Mouse (Mus musculus) R1 (cell line): ENCODE measurements around the gene Jdp2.

Experiments used
- DNase-seq: peaks from one replicate; pipeline ENCODE4 v3.0.0-alpha.2; 2018; ENCODE audit warnings: low read depth, low spot score

Gene Jdp2

DNA sequence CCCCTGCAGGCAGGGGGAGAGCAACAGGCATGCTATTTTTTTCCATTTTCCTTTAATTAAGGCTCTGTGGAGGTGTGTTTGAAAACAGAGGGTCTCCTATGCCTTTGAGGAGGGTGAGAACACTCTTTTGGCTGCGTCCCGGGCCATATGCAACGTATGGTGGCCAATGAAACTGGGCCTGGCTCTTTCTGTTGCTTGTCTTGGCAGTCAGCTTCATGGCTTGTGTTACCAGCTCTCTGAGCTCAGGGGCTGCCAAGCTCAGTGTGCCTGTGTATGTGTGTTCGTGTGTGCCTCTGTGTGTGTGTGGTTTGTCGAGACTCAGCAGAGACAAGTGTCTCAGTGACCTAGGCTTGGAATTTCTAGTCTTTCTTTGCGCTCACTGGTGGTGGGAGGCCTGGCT is 2.7 kb downstream of the Jdp2 start:
- DNase-seq = no peak

- DNase-seq = no peak
Measured at GRCm38 (mm10) chr12:85602153-85602552, 3.3 kb downstream of the Jdp2 start.

- no peak for DNase-seq
Measured at GRCm38 (mm10) chr12:85602811-85603210, 4.0 kb downstream of the Jdp2 start.

DNA sequence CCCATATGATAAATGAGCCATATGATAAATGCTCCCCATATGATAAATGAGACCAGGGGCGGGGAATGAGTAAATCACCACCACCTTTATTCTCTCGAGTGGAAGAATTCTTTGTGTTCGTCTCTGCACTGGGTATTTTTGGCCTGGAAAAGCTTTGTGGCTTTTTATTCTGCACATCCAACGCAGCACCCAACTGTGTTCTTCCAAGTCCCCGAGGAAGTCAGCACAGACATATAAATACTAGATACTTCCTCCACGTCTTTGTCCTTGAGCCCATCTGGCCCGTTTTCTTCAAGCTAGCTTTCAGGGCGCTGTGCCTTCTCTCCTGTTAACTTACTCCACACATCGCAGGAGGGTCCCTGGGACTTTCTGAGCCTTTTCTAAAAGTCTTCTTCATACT is 4.9 kb downstream of the Jdp2 start:
- DNase-seq = no peak

DNA sequence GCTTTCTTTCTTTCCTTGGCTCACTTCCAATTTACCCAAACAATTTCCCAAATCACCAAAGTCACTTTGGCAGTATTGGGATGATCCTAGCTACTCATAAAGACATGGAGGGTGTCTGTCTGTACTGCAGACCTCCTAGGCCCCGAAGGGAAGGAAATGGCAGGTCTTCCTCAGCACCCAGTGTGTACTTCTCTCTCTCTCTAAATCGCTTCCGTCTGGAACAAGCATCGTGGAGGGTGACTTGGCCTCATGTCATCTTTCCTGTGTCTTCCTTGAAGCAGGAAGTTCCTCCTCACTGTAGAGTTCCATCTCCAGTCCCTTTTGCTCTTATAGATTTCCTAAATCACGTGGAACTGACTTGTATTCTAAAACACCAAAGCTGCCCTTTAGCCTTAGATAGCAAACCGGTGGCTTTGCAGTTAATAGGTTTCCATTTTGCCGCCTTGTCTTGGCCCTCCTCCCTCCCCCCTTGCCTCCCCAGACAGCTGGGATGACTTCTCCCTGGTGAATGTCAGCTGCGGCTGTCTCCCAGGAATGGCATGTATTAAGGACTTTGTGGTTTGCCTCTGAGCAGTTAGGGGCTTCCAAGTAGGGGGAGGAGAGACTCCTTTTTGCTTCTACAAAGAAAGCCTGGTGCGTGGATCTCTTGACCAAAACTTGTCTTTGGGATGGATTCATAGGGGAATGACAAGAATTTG is 5.6 kb downstream of the Jdp2 start:
- no peak for DNase-seq

DNA sequence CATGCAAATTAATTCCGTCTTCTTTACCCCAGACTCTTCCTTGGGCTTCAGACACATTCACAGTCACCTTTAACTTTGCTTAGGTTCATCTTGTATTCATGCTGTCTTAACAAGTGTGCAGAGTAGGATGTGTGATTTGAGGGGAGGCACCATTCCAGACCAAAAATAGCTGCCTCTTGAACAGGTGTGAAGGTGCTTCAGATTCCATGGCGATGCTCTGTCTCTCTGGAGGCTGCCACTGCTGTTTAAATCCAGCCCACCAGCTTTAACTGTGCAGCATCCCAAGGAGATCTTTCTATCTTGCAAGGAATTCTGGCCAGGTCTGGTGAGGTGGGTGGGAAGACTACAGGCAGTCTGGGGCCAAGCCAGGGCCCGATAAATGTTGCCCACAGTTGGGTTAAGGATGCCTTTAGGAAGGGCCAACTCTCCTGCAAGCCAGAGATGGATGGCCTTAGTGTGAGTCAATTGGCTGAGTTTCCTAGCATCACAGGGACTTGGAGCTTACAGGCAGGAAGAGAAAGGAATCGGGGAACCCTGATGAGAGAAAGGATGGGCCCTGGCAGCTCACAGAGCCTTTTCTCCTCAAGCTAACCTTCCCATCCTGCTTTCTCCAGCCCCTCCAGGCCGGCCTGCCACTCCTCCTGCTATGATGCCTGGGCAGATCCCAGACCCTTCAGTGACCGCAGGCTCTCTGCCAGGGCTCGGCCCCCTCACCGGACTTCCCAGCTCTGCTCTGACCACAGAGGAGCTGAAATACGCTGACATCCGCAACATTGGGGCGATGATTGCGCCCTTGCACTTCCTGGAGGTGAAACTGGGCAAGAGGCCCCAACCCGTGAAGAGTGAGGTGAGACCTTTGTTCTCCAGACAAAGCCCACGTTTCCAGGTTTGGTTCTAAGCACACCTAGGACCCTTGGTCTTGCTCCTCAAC is 9.0 kb downstream of the Jdp2 start:
- no peak for DNase-seq

GRCm38 (mm10) chr12:85610167-85610566 is 11.3 kb downstream of the Jdp2 start:
- DNase-seq = no peak

DNA sequence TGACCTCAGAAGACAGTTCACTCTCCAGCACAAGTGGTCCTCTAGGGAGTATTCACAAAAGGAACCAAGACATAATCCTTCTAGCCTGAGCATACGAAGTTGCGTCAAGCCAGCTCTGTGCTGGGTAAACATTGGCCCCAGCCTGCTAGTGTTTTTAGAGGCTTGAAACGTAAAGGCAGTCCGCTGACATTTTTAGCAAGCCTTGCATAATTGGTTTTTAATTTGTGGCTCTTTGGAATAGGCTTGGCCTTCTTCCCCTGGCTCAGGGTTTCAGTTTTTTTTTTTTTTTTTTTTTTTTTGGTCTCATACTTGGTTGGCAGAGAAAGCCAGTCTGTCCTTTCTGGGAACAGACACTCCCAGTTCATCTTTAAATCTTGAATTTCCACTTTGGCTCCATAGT is 15.3 kb downstream of the Jdp2 start:
- DNase-seq = no peak

DNA sequence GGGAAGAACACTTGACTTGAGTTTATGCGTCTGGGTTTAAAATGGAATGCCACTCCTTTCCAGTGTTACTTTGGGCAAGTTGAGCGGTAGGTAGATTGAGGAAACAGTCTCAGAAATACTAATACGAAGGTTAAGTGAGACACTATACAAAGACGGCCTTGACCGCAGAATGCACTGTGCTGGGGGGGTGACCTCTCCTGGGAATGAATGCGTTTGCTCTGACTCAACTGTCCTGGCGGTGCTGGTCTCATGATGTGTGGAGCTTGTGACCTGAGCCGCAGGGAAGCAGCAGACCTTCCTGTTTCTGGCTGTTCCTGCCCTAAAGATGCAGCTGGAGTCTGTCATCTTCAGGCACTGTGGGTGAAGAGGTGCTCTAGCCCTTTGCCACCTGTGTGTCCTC is 16.7 kb downstream of the Jdp2 start:
- DNase-seq = peak; percentile 73

DNA sequence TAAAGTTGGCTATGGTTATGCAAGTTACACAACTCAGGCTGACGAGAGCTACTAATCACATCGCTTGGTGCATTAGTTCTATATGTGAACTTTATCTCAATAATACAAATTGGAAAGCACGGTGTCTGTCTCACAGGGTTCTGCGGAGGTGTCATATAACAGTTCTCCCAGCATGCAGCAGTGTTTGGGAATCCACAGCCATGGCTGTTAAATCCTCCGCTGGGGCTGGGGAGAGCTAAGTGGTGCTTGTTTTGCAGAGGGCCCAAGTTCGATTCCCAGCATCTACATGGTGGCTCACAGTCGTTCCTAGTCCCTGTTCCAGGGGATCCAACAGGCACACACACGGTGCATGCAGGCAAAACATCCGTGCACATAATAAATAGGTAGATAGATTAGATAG is 19.1 kb downstream of the Jdp2 start:
- DNase-seq = peak; percentile 72

GRCm38 (mm10) chr12:85618430-85618829 is 19.6 kb downstream of the Jdp2 start:
- DNase-seq = peak; percentile 34

DNA sequence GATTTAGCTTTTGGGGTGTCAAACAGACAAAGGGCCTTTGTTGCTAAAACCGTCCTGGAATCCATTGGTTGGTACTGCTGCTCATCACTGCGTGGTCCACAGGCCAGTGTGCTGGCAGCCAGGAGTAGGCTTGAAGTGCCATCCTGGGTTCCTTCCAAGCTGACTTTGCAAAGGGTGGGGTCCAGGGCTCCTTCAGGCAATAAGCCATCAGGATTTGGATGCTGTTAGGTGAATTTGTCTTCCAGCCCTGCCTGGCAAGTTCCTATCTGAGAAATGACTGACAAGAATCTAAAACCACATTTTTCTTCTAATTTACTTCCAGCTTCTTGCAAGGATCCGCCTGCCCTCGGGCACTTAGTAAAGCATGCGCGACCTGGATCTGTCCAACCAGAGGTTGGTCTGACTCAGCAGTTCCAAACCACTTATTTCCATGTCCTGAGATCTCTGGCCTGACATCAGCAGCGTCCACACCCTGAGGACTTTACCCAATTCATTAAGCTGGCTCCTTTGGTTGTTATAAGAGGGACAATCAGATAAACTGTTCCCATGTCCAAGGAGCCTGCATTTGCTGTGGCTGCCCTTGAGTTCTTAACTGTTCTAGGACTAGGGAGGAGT is 20.6 kb downstream of the Jdp2 start:
- peak; percentile 54 for DNase-seq

DNA sequence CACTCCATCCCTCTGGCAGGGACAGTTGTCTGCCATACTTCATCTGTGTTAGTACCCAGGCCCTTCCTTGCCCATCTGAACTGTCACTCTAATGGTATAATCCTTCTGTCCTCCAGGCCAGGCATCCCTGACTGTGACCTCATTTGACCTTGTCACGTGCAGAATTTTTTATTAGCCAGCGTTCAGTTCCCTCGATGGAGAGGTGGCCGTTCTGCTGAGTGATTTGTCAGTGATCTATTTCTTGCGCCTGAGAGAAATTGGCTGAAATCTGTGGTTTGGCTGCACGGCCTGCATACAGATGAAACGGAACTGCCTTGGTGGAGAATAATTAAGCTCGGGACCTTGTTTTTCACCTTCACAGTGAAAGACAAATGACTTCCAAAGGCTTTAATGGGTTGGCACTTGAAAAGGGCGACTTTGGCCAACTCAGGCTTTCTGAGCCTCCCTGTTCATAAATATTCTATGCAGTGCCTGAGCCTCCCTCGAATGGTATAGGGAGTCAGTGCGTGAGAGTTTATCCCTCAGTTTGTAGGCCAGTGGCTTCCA is 21.1 kb downstream of the Jdp2 start:
- DNase-seq = peak; percentile 34

- DNase-seq = peak; percentile 96
Measured at GRCm38 (mm10) chr12:85621027-85621426, 22.2 kb downstream of the Jdp2 start.

DNA sequence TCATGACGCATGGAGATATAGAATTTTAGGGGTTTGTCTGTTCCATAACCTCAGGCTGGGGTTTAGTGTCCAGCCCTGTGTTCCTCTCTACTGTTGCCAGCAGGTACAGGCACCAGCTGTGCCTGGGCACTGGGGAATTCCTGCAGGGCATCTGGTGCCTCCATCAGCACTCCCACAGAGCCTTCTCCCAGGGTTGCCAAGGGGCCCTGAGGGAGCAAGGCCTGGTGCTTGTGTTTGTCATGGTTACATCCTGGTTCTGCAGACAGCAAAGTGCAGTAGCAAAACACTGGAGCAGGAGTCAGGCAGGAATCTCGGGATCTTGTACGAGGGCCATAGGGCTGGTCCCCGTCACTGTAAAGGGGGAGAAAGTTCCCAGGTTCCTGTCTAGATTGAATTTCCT is 22.8 kb downstream of the Jdp2 start:
- peak; percentile 80 for DNase-seq

GRCm38 (mm10) chr12:85623711-85624110 is 24.9 kb downstream of the Jdp2 start:
- DNase-seq = no peak

GRCm38 (mm10) chr12:85624652-85625051 is 25.8 kb downstream of the Jdp2 start:
- DNase-seq = no peak

DNA sequence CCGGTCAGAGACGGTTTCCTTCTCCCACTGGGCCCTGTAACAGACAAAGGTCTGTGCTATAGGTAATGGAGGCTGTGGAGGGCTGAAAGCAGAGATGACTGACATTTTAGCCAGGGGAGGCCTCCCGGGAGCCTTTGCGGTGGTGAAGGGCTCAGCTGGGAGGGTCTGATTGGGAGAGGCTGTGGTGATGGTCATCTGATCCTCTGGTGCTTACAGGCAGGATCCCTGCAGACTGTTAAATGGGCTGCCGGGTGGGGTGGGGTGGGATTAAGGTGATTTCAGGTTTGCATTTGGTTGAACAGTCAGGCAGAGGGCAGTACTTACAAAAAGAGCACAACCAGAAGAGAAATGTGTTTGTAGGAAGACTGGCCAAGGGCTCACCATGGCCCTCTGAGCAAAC is 27.0 kb downstream of the Jdp2 start:
- peak; percentile 50 for DNase-seq

DNA sequence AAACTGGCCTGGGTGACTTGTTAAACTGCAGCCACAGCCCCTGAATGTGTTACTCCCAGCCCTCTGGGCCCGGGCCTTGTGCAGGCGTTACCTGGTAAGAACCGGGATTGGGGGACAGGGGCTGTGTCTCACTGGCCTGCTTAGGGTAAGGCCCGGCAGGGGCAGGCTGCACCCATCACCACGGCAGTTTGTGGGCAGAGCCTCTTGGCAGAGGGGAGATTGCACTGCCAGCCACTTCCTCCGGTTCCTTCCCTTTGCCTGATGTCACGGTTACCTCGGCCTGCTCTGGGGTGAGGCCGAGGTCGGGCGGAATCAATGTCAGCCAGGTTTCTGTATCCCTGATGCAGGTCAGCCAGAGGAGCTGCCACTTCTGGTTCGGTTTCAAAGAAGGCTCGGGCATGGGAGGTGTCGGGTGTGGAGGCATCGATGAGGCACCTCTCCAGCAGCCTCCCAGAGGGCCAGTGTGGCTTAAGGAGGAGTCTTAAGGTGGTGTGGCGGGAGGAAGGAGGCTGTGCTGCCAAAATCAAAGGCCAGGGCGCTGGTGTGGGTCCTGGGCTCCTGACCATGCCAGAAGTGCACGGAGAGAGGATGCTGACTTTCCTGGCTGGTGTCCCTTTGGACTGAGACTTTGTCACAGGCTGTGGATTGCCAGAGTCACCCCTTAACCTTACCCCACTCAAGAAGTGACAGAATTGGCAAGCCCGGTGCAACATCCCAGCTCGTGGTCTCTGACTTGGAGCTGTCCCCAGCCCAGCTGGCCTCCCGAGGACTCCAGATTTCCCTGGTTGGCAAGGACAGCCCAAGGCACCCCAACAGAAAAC is 31.0 kb downstream of the Jdp2 start:
- DNase-seq = no peak

GRCm38 (mm10) chr12:85631196-85631595 is 32.4 kb downstream of the Jdp2 start:
- no peak for DNase-seq

DNA sequence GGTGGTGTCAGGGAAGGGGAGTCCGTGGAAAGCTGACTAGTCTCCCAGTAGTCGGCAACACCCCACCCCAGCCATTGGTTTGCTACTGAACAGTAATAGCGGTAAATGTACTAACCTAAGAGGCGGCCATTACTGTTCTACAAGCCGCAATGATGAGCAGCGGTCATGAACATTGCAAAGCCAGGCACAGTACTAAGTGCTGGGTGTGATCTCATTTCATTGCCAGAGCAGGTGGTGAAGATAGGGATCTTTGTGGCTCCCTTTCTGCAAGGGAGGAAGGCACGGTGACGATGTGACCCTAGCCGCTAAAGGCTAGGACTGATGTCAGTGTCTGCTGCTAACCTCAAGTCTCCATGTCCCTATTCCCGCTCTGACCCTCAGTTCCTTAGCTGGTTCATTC is 33.5 kb downstream of the Jdp2 start:
- no peak for DNase-seq
